Mouse (Mus musculus) kidney, embryonic 14.5 days (tissue): ENCODE results near the gene Mup6. TPM values are rescaled to one million over a fixed set of nuclear protein-coding genes. Genes with fewer than 3 reads are reported as not detected.
"Not testable (repeated sequence)": the region's sequence is repeated elsewhere in the genome, so short reads cannot be mapped to it uniquely, and the experiment has no call there.

Experiments
- ATAC-seq: fragments of 200-750 bp; cut with Nextera tagmentation; 2 replicates; pipeline ENCODE4 v1.8.0; 2017; ENCODE audit warnings: moderate number of reproducible peaks, mild to moderate bottlenecking, moderate TSS enrichment, moderate library complexity; ENCODE audit not compliant: low FRiP score, low TSS enrichment
- H3K27ac ChIP-seq: fragments of 300-500 bp; sonication (generic); 2 replicates; pipeline ENCODE4 v1.5.1; 2014; ENCODE audit warnings: low read depth, mild to moderate bottlenecking, low read length, moderate library complexity, mixed read lengths
- H3K27me3 ChIP-seq: fragments of 300-500 bp; sonication (generic); 2 replicates; pipeline ENCODE4 v1.6.1; 2014; ENCODE audit warnings: mild to moderate bottlenecking, low read length; ENCODE audit not compliant: control insufficient read depth, insufficient read depth
- H3K36me3 ChIP-seq: fragments of 300-500 bp; sonication (generic); 2 replicates; pipeline ENCODE4 v1.6.1; 2014; ENCODE audit warnings: low read length, mixed read lengths; ENCODE audit not compliant: control insufficient read depth, insufficient read depth
- H3K4me1 ChIP-seq: fragments of 300-500 bp; sonication (generic); 2 replicates; pipeline ENCODE4 v1.6.1; 2014; ENCODE audit warnings: low read length, mixed read lengths; ENCODE audit not compliant: control insufficient read depth, insufficient read depth
- H3K4me2 ChIP-seq: fragments of 300-500 bp; sonication (generic); replicated peaks from 2 replicates; pipeline ENCODE4 v1.6.1; 2014; ENCODE audit warnings: low read depth, mild to moderate bottlenecking, low read length
- H3K4me3 ChIP-seq: fragments of 300-500 bp; sonication (generic); 2 replicates; pipeline ENCODE4 v1.5.1; 2014; ENCODE audit warnings: mild to moderate bottlenecking, low read length
- H3K9ac ChIP-seq: fragments of 300-500 bp; sonication (generic); 2 replicates; pipeline ENCODE4 v1.6.1; 2014; ENCODE audit warnings: low read depth, mild to moderate bottlenecking, low read length, moderate library complexity
- H3K9me3 ChIP-seq: fragments of 300-500 bp; sonication (generic); 2 replicates; pipeline ENCODE4 v1.6.1; 2016; ENCODE audit warnings: low read length; ENCODE audit not compliant: control insufficient read depth
- WGBS: fragments of 180-500 bp; shearing (Covaris S2); extraction: QIAGEN DNeasy Blood & Tissue Kit; methylation state at CpG from one replicate; pipeline ENCODE4 v1.1.7; 2014; 5-methylcytosine and 5-hydroxymethylcytosine counted together
- polyA plus RNA-seq: library from polyadenylated mRNA; unstranded; fragments of >200 nt; fragmentation: Nextera tagmentation; extraction: Ambion mirVana; gene quantifications from 2 replicates; pipeline ENCODE4 v1.2.1, GENCODE M21; 2014

Mup6 gene
- polyA plus RNA-seq, 1 experiment from 2014 or later, result not detected

GRCm38 (mm10) chr4:59960610-59961009 lies 3.5 kb upstream of the Mup6 start, which contains the start of gene Mup4:
Gene Mup4 (minus strand): TSS chr4:59960710.
- no peaks in the 10 kb centered on the region for H3K4me1 ChIP-seq
- no peak within 1 kb of the TSS for H3K4me3 ChIP-seq
- no peak within 1 kb of the TSS for H3K4me2 ChIP-seq
- H3K9ac ChIP-seq, result no peak within 1 kb of the TSS
- 81% methylated on average over 3 of the region's 3 CpGs for WGBS
- H3K27ac ChIP-seq, result no peak within 1 kb of the TSS
- no peaks in the 10 kb centered on the region for H3K9me3 ChIP-seq
- no peak for ATAC-seq
- H3K36me3 ChIP-seq, result no peaks in the 10 kb centered on the region
- H3K27me3 ChIP-seq, result no peaks in the 10 kb centered on the region

- not testable (repeated sequence) for H3K4me1 ChIP-seq, H3K4me3 ChIP-seq, H3K27ac ChIP-seq, H3K9ac ChIP-seq, ATAC-seq, H3K4me2 ChIP-seq, H3K27me3 ChIP-seq, H3K36me3 ChIP-seq, H3K9me3 ChIP-seq
Measured at GRCm38 (mm10) chr4:59997894-59998293, 33.8 kb downstream of the Mup6 start.

- H3K4me1 ChIP-seq, H3K4me3 ChIP-seq, H3K27ac ChIP-seq, H3K4me2 ChIP-seq, H3K9me3 ChIP-seq, H3K9ac ChIP-seq, H3K36me3 ChIP-seq, ATAC-seq, H3K27me3 ChIP-seq: not testable (repeated sequence)
- WGBS, result 79% methylated on average over 7 of the region's 7 CpGs
Measured at GRCm38 (mm10) chr4:60020141-60020540, 56.0 kb downstream of the Mup6 start.

DNA sequence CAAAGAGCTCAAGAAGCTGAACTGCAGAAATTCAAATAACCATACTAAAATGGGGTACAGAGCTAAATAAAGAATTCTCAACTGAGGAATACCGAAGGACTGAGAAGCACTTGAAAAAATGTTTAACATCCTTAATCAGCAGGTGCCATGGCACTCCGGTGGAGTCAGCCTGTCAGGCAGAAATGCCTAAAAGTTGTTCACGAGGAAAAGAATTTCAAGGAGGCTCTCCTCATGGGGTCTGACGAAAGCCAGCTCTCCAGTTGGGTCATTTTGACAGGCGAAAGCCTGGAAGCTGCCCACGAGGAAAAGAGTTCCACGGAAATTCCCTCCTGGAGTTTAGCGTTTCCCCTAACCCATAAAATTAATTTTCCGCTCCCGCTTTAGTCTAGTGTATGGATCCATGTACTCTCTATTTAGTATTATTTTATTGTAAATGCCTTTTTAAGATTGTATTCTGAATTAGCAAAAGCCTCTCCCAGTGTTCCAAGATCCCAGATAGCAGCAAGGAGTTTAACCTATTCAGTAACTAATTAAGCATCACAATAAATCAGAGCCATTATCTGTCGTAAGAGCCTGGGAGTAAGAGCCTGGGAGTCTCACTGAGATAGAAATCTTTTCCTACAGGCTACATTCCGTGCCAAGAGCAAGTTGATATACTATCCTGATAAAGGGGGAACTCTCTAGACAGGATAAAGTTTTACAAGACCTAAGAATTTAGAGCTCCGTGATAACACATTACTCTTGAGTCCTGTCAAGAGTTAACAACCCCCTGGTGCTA lies 65.4 kb downstream of the Mup6 start:
- ATAC-seq, result peak; percentile 81; the same call in 1 of the 2 replicates
- H3K9me3 ChIP-seq, H3K36me3 ChIP-seq, H3K27ac ChIP-seq, H3K27me3 ChIP-seq, H3K4me3 ChIP-seq, H3K4me1 ChIP-seq, H3K4me2 ChIP-seq, H3K9ac ChIP-seq: not testable (repeated sequence)
- WGBS, result 51% methylated on average over 13 of the region's 13 CpGs

Other genes with a start within 250 kb of the Mup6 start
- gene Inip, start 162.7 kb upstream of the Mup6 start, polyA plus RNA-seq, result 55.5 and 69.3 TPM in 2 replicates
- 7.9 and 12.1 TPM in 2 replicates for gene Snx30, start 158.5 kb upstream of the Mup6 start, polyA plus RNA-seq
- 0.07 TPM in 1 of 2 replicates, not detected in the other for gene Slc46a2, start 49.2 kb upstream of the Mup6 start, polyA plus RNA-seq
- not detected in 2 replicates for gene Mup4, start 3.6 kb upstream of the Mup6 start, polyA plus RNA-seq
- gene Mup7, start 106.2 kb downstream of the Mup6 start, polyA plus RNA-seq, result not detected in 2 replicates
- not detected in 2 replicates for gene Mup2, start 190.0 kb downstream of the Mup6 start, polyA plus RNA-seq